Mouse (Mus musculus) cerebellum, adult 2 months (tissue): ENCODE measurements at regions not wholly inside any gene's neighbourhood (a gene's known extent, or its start where the extent isn't known, plus 50 kb on each side); places are given as distances from the start of the nearest gene placed in this dataset.

Experiments
- CTCF ChIP-seq: fragments of 200-500 bp; IDR thresholded peaks from 2 replicates; pipeline ENCODE4 v1.5.1; 2011; ENCODE audit warnings: low read depth, mild to moderate bottlenecking, control low read depth, low read length, moderate library complexity, borderline replicate concordance; ENCODE audit not compliant: insufficient read depth
- POLR2A ChIP-seq: fragments of 200-500 bp; IDR thresholded peaks from 2 replicates; pipeline ENCODE4 v1.6.1; 2011; ENCODE audit warnings: low read length, control low read depth, borderline replicate concordance; ENCODE audit not compliant: insufficient read depth

DNA sequence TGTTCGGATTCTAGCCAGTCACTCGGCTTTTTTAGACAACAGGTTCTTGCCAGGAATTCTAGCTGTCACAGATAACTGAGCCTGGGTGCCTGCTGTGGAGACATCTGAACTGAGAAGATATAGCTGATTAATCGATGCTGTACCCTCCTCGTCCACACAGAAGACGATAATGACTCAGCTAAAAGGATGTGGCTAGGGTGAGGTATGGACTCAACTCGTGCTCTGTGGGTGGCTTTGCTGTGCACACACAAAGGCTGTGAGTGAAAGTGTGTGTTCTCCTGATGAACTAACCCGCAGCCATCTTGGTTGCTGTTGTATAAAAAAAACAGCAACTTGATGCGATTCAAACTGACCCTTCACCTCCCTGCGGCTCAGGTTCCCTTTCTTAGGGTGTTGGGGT, 158.8 kb upstream of the Igsf21 start:
- no peak for TF ChIP-seq CTCF
- no peak for TF ChIP-seq POLR2A
